In genomic region chr5:101819216-101819615, GRCm38 (mm10) we compare ENCODE assay signal across 17 mouse cellular contexts. TPM values are rescaled to one million over a fixed set of nuclear protein-coding genes. Genes with fewer than 3 reads are reported as not detected.
A peak's percentile ranks its signal among the peaks of the same experiment; 100 is the strongest.
DNase-seq lines count a peak whose midpoint lies in the region; ATAC-seq and TF ChIP-seq lines count a peak whose summit lies in the region.
"Had no signal": no experiment of that assay in that cellular context is flagged by ENCODE, and none has a peak within 500 bp of the region (broad histone marks: within the 10 kb centered on the region; RNA-seq: fewer than 3 reads in every experiment).

No protein-coding gene starts in this region.

- no peaks in the 10 kb centered on the region for H3K27me3 ChIP-seq in kidney, postnatal 0 days (ENCODE audit: insufficient read depth, low read length)
- H3K27me3 ChIP-seq in embryonic facial prominence, embryonic 10.5 days (replicated peaks; ENCODE audit: low read depth, poor library complexity, severe bottlenecking): peaks cover 37% of the 10 kb centered on the region
- H3K27me3 ChIP-seq in forebrain, embryonic 15.5 days: no peaks in the 10 kb centered on the region

- no peak overlapping the region for H3K4me3 ChIP-seq in kidney, postnatal 0 days (replicated peaks; ENCODE audit: low read depth, low read length)
- H3K4me3 ChIP-seq in embryonic facial prominence, embryonic 10.5 days: no peak overlapping the region
- H3K4me3 ChIP-seq in forebrain, embryonic 15.5 days: no peak overlapping the region
- H3K4me3 ChIP-seq: forebrain, embryonic 13.5 days; heart, embryonic 10.5 days; hindbrain, embryonic 12.5 days had no signal

- H3K36me3 ChIP-seq in kidney, postnatal 0 days (ENCODE audit: insufficient read depth, low read length): no peaks in the 10 kb centered on the region
- H3K36me3 ChIP-seq in embryonic facial prominence, embryonic 10.5 days (replicated peaks): no peaks in the 10 kb centered on the region
- H3K36me3 ChIP-seq in forebrain, embryonic 15.5 days: no peaks in the 10 kb centered on the region
- H3K36me3 ChIP-seq: G1E; heart, embryonic 10.5 days; hindbrain, embryonic 12.5 days had no signal

- H3K4me2 ChIP-seq in kidney, postnatal 0 days (ENCODE audit: low read length): no peak overlapping the region
- H3K4me2 ChIP-seq in forebrain, embryonic 15.5 days (replicated peaks): no peak overlapping the region
- H3K4me2 ChIP-seq: forebrain, embryonic 13.5 days; hindbrain, embryonic 12.5 days had no signal

- no peaks in the 10 kb centered on the region for H3K9me3 ChIP-seq in kidney, postnatal 0 days (replicated peaks; ENCODE audit: low read length)
- no peaks in the 10 kb centered on the region for H3K9me3 ChIP-seq in embryonic facial prominence, embryonic 10.5 days
- H3K9me3 ChIP-seq in forebrain, embryonic 15.5 days: no peaks in the 10 kb centered on the region
- H3K9me3 ChIP-seq: forebrain, embryonic 13.5 days; heart, embryonic 10.5 days; hindbrain, embryonic 12.5 days had no signal

- TF ChIP-seq CTCF in kidney, postnatal 0 days (IDR thresholded peaks at IDR 0.05; ENCODE audit: low read depth): peak; percentile 24; the same call in 1 of the 2 replicates

- no peak overlapping the region for H3K9ac ChIP-seq in kidney, postnatal 0 days (ENCODE audit: low read depth, low read length)
- no peak overlapping the region for H3K9ac ChIP-seq in forebrain, embryonic 15.5 days (replicated peaks)
- H3K9ac ChIP-seq: forebrain, embryonic 13.5 days; hindbrain, embryonic 12.5 days had no signal

- peak; percentile 49 for DNase-seq in kidney, postnatal 0 days (ENCODE audit: low spot score)
- no peak for DNase-seq in kidney, adult 11 months
- peak; percentile 57 for DNase-seq in R1 (ENCODE audit: low read depth, low spot score)
- DNase-seq in embryonic facial prominence, embryonic 10.5 days (ENCODE audit: low spot score): peak; percentile 38
- DNase-seq in thymus, postnatal 25 days: no peak
- DNase-seq: cerebellum, adult 11-12 months; cerebellum, adult 9-10 months; cerebellum, postnatal 25 days; heart, adult 18-20 months; heart, postnatal 4 days had no signal

- 0 out of 2 replicates have a peak, but pooled peaks cover 16% of the 10 kb centered on the region for H3K4me1 ChIP-seq in kidney, postnatal 0 days (replicated peaks; ENCODE audit: insufficient read depth, low read length)
- H3K4me1 ChIP-seq in embryonic facial prominence, embryonic 10.5 days: peaks cover 46% of the 10 kb centered on the region
- no peaks in the 10 kb centered on the region; the same call in 1 of the 2 replicates for H3K4me1 ChIP-seq in forebrain, embryonic 15.5 days
- H3K4me1 ChIP-seq: forebrain, embryonic 13.5 days had no signal

- no peak for ATAC-seq in kidney, postnatal 0 days (replicated peaks; ENCODE audit: low FRiP score, low read depth)
- no peak for ATAC-seq in forebrain, embryonic 15.5 days (replicated peaks)
- ATAC-seq: forebrain, embryonic 13.5 days; hindbrain, embryonic 16.5 days; inflammation-experienced regulatory T-cells, adult 6 months had no signal

- 31% methylated on average over 10 of the region's 10 CpGs for WGBS in kidney, postnatal 0 days
- 39% methylated on average over 10 of the region's 10 CpGs for WGBS in embryonic facial prominence, embryonic 10.5 days
- 61% methylated on average over 10 of the region's 10 CpGs for WGBS in forebrain, embryonic 15.5 days

- no peak overlapping the region for H3K27ac ChIP-seq in kidney, postnatal 0 days
- no peak overlapping the region for H3K27ac ChIP-seq in embryonic facial prominence, embryonic 10.5 days (replicated peaks)
- no peak overlapping the region for H3K27ac ChIP-seq in forebrain, embryonic 15.5 days (replicated peaks)
- H3K27ac ChIP-seq: forebrain, embryonic 13.5 days; hindbrain, embryonic 12.5 days had no signal

RNA-seq across cellular contexts. Expression of gene Cds1, which starts 54.3 kb away (rescaled TPM):
- polyA plus RNA-seq in kidney, postnatal 0 days (2015; fragmentation: Nextera tagmentation; extraction: Ambion mirVana): 21.7 and 25.7 TPM in 2 replicates
- polyA plus RNA-seq in embryonic facial prominence, embryonic 10.5 days (2016; fragmentation: Nextera tagmentation; extraction: Ambion mirVana): 0.74 and 0.78 TPM in 2 replicates
- polyA plus RNA-seq in forebrain, embryonic 15.5 days (2015; fragmentation: Nextera tagmentation; extraction: Ambion mirVana): 4.0 and 4.6 TPM in 2 replicates
- polyA plus RNA-seq: G1E; inflammation-experienced regulatory T-cells, adult 6 months had no signal

Comparison
In these comparisons a context has a peak if more than half of its experiments do, and no peak if none do; other contexts are left out.
1. DNase-seq: peak in kidney, postnatal 0 days (single experiment), R1 (single experiment) and embryonic facial prominence, embryonic 10.5 days (single experiment); none in kidney, adult 11 months (single experiment) and thymus, postnatal 25 days (single experiment).